Mouse (Mus musculus) E14TG2a.4 (cell line): ENCODE measurements around the gene Clybl.

Source experiments
- CTCF ChIP-seq: conservative IDR thresholded peaks from 2 replicates; pipeline ENCODE4 v1.5.1; 2014; ENCODE audit warnings: low read length
- NANOG ChIP-seq: IDR thresholded peaks from 2 replicates; pipeline ENCODE4 v1.6.1; 2014; ENCODE audit warnings: borderline replicate concordance, low read length, mixed read lengths

DNA sequence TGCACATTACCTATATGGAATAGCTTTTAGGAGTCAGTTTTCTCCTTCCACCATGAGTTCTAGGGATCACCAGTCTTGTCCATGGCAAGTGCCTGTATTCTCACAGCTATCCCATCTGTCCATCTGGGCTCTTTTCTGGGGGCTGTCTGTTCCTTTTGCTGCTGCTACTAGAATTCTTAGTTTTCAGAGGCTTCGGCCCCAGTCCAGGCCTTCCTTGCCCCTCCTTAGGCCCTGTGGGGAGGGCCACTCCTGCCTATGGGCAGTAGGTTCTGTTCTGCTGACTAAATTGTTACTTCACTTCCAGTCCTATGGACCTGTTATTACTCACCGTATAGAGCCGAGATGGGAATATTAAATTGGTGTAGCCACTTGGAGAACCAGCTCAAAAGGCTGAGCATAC is 182.5 kb downstream of the Clybl start:
- TF ChIP-seq CTCF (no peak), NANOG (no peak)
